Mouse (Mus musculus): ENCODE data around the gene Slc36a1.

GRCm38 (mm10) chr11:55268580-55268979 lies 64.4 kb downstream of the Slc36a1 start:
- no peak for TF ChIP-seq TAL1 (IDR thresholded peaks at IDR 0.05; ENCODE audit: low read length)
- TF ChIP-seq GATA1 (IDR thresholded peaks at IDR 0.05; ENCODE audit: low read length), result no peak
